Mouse (Mus musculus) liver (tissue): ENCODE measurements around the gene Kifc1.
A peak's percentile ranks its signal among the peaks of the same experiment; 100 is the strongest.

Experiments used
- DNase-seq: peaks from one replicate; pipeline ENCODE4 v3.0.0-alpha.2; 2020; ENCODE audit warnings: mixed read lengths

The Kifc1 gene

GRCm38 (mm10) chr17:33842966-33843795 is 47.3 kb downstream of the Kifc1 start, which contains the start of gene Cd320:
Gene Cd320, plus strand, starts transcription at chr17:33843091.
- peak; percentile 89 for DNase-seq

GRCm38 (mm10) chr17:33829561-33829960 is 60.9 kb downstream of the Kifc1 start:
- DNase-seq = no peak

DNA sequence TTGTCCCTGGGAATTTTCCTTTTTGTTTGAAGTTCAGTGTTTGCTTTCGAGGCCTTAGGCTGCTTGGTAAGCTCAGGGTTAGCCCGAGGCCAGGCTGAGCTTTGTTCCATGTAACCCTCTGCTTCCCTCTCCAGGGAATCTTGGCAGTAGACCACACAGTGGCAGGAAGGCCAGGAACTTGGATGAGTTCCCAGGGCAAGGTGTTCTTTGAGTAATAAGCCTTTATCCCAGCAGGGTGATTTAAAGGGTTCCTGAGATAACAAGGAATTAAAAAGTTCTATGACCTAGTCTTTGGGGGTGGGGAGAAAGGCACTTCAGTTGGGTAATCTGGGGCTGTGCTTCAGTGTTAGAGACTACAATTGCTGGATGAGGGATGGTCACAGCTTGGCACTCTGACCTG is 61.6 kb downstream of the Kifc1 start:
- no peak for DNase-seq

- peak; percentile 77 for DNase-seq
Observed at GRCm38 (mm10) chr17:33826850-33827249, 63.6 kb downstream of the Kifc1 start.
